ENCODE assay signal across 26 mouse cellular contexts in the genomic region with DNA sequence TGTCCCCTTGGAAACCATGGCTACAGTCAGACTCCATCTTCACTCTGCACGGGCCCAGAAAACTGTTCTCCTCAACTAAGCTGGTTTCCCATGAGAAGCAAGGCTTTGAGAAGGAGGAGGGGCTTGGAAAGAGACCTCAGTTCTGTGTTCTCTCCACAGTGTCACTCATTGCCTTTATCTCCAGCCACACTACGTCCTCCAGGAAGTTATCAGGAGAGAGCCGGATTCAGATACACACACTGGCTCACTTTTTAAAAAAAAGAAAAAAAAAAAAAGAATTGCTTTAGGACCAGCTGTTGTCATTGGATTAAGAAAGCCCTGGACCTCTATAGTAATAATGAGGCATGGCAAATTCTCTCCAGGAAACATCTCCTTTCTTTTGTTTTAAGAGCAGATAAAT. TPM values are rescaled to one million over a fixed set of nuclear protein-coding genes. Genes with fewer than 3 reads are reported as not detected.
DNase-seq lines count a peak whose midpoint lies in the region; ATAC-seq and TF ChIP-seq lines count a peak whose summit lies in the region.
"Had no signal": no experiment of that assay in that cellular context is flagged by ENCODE, and none has a peak within 500 bp of the region (broad histone marks: within the 10 kb centered on the region; RNA-seq: fewer than 3 reads in every experiment).

No protein-coding gene starts in this region.

- no peak for TF ChIP-seq CTCF in liver, embryonic 14.5 days (IDR thresholded peaks at IDR 0.05; ENCODE audit: low read depth)

- H3K4me3 ChIP-seq in heart, embryonic 11.5 days (ENCODE audit: low read depth, low read length), result no peak overlapping the region
- H3K4me3 ChIP-seq in liver, embryonic 14.5 days (ENCODE audit: insufficient read depth in 1 of 2, low read depth in 2 of 2, low read length in 2 of 2), result no peak overlapping the region
- H3K4me3 ChIP-seq in forebrain, embryonic 13.5 days, result no peak overlapping the region
- H3K4me3 ChIP-seq: forebrain, embryonic 10.5 days; gastrocnemius, adult 2 months; limb, embryonic 15.5 days; stomach, embryonic 15.5 days had no signal

- no peaks in the 10 kb centered on the region for H3K36me3 ChIP-seq in heart, embryonic 11.5 days (ENCODE audit: control insufficient read depth, insufficient read depth, low read length)
- H3K36me3 ChIP-seq in liver, embryonic 14.5 days (replicated peaks; ENCODE audit: control insufficient read depth, insufficient read depth, low read depth), result no peaks in the 10 kb centered on the region
- H3K36me3 ChIP-seq in forebrain, embryonic 13.5 days (ENCODE audit: poor library complexity, severe bottlenecking), result no peaks in the 10 kb centered on the region
- H3K36me3 ChIP-seq: forebrain, embryonic 10.5 days; limb, embryonic 15.5 days; stomach, embryonic 15.5 days had no signal

- WGBS in heart, embryonic 11.5 days (ENCODE audit: insufficient replicate concordance), result 5% methylated on average over 3 of the region's 3 CpGs
- WGBS in liver, embryonic 14.5 days (ENCODE audit: insufficient replicate concordance), result 9% methylated on average over 3 of the region's 3 CpGs
- WGBS in forebrain, embryonic 13.5 days, result 52% methylated on average over 3 of the region's 3 CpGs

- no peaks in the 10 kb centered on the region for H3K9me3 ChIP-seq in heart, embryonic 11.5 days (replicated peaks; ENCODE audit: control insufficient read depth, low read length)
- no peaks in the 10 kb centered on the region for H3K9me3 ChIP-seq in liver, embryonic 14.5 days (ENCODE audit: control insufficient read depth, low read length)
- H3K9me3 ChIP-seq in forebrain, embryonic 13.5 days (replicated peaks), result no peaks in the 10 kb centered on the region
- H3K9me3 ChIP-seq: forebrain, embryonic 10.5 days; limb, embryonic 15.5 days; stomach, embryonic 15.5 days had no signal

- no peak for ATAC-seq in heart, embryonic 11.5 days (replicated peaks; ENCODE audit: insufficient number of reproducible peaks, low FRiP score, low TSS enrichment)
- ATAC-seq in liver, embryonic 14.5 days (ENCODE audit: insufficient read depth), result peak; percentile 83; the same call in 1 of the 2 replicates
- ATAC-seq in forebrain, embryonic 13.5 days, result no peak
- ATAC-seq: lung, postnatal 0 days; midbrain, embryonic 16.5 days had no signal

- no peak for DNase-seq in heart, adult 8-10 months (ENCODE audit: low spot score)
- DNase-seq in 416B (ENCODE audit: low read depth), result peak; percentile 90
- DNase-seq in c-Kit-positive CD71-positive TER-119-positive erythroid progenitor cells, embryonic 14.5 days (ENCODE audit: low spot score), result peak; percentile 12
- peak; percentile 29 to 33 (median 30) for DNase-seq in liver, embryonic 14.5 days (ENCODE audit: low read depth in 3 of 3, low spot score in 3 of 3)
- no peak for DNase-seq in adrenal gland, postnatal 4 days (ENCODE audit: low spot score in 2 of 2)
- DNase-seq in left cerebral cortex, postnatal 36 days (ENCODE audit: low spot score in 2 of 2), result no peak
- DNase-seq: cerebellum, adult 11-12 months; cerebellum, postnatal 25 days; gastrocnemius, adult 2 months; heart, postnatal 36 days; kidney, adult 18-20 months; layer of hippocampus, postnatal 36 days; right cerebral cortex, postnatal 25 days; thymus, adult 18-20 months; thymus, postnatal 4 days had no signal

- peaks cover 7% of the 10 kb centered on the region; the same call in 1 of the 2 replicates for H3K4me1 ChIP-seq in heart, embryonic 11.5 days (ENCODE audit: control insufficient read depth, insufficient read depth, low read length)
- peaks cover 0 to 10% of the 10 kb centered on the region in 2 experiments; a peak in 2 of 4 replicates for H3K4me1 ChIP-seq in liver, embryonic 14.5 days (replicated peaks; ENCODE audit: control insufficient read depth in 2 of 2, insufficient read depth in 2 of 2, low read length in 1 of 2)
- H3K4me1 ChIP-seq in forebrain, embryonic 13.5 days, result peaks cover 12% of the 10 kb centered on the region
- H3K4me1 ChIP-seq: limb, embryonic 15.5 days; stomach, embryonic 15.5 days had no signal

- no peaks in the 10 kb centered on the region for H3K27me3 ChIP-seq in heart, embryonic 11.5 days (ENCODE audit: control insufficient read depth, insufficient read depth, low read length)
- H3K27me3 ChIP-seq in liver, embryonic 14.5 days (ENCODE audit: control insufficient read depth, insufficient read depth, low read length), result no peaks in the 10 kb centered on the region
- no peaks in the 10 kb centered on the region for H3K27me3 ChIP-seq in forebrain, embryonic 13.5 days
- H3K27me3 ChIP-seq: limb, embryonic 15.5 days; stomach, embryonic 15.5 days had no signal

- no peak overlapping the region for H3K4me2 ChIP-seq in heart, embryonic 11.5 days
- no peak overlapping the region for H3K4me2 ChIP-seq in liver, embryonic 14.5 days (ENCODE audit: low read depth)
- no peak overlapping the region for H3K4me2 ChIP-seq in forebrain, embryonic 13.5 days
- H3K4me2 ChIP-seq: limb, embryonic 15.5 days; stomach, embryonic 15.5 days had no signal

- H3K27ac ChIP-seq in heart, embryonic 11.5 days (ENCODE audit: low read depth, low read length), result 0 out of 2 replicates have a peak overlapping the region, but pooled peaks have one; percentile 22
- H3K27ac ChIP-seq in liver, embryonic 14.5 days, result no peak overlapping the region
- no peak overlapping the region for H3K27ac ChIP-seq in forebrain, embryonic 13.5 days
- H3K27ac ChIP-seq: forebrain, embryonic 10.5 days; kidney, postnatal 0 days; limb, embryonic 15.5 days; stomach, embryonic 15.5 days had no signal

- intact Hi-C loops in left cerebral cortex, postnatal 36 days (cut with DNase I), result no loop called here

- TF ChIP-seq EP300 in liver, embryonic 14.5 days (IDR thresholded peaks at IDR 0.05; ENCODE audit: low read depth), result peak; percentile 59; the same call in 1 of the 2 replicates

- H3K9ac ChIP-seq in heart, embryonic 11.5 days (ENCODE audit: low read depth, low read length), result no peak overlapping the region
- H3K9ac ChIP-seq in liver, embryonic 14.5 days (replicated peaks), result no peak overlapping the region
- no peak overlapping the region for H3K9ac ChIP-seq in forebrain, embryonic 13.5 days
- H3K9ac ChIP-seq: limb, embryonic 15.5 days; stomach, embryonic 15.5 days had no signal

RNA-seq across cellular contexts. Expression of gene Plg, which starts 48.7 kb away (rescaled TPM):
- polyA plus RNA-seq in heart, embryonic 11.5 days (2014; fragmentation: Nextera tagmentation; extraction: Ambion mirVana), result 0.23 and 3.0 TPM in 2 replicates
- not detected for total RNA-seq in heart, adult 8-10 months (2022)
- polyA plus RNA-seq in liver, embryonic 14.5 days (2012; rRNA removed), result 164 and 200 TPM in 2 replicates
- polyA plus RNA-seq in liver, embryonic 14.5 days (2014; fragmentation: Nextera tagmentation; extraction: Ambion mirVana), result 202 and 224 TPM in 2 replicates
- total RNA-seq in adrenal gland, postnatal 4 days (2021), result 100 to 1,000 TPM in 1 of 2 experiments, 1 to 10 TPM in 1; 4.5 to 184 TPM
- under 1 TPM in 1 of 2 experiments, not detected in 1; 0.18 TPM for total RNA-seq in left cerebral cortex, postnatal 36 days (2021)
- polyA plus RNA-seq in forebrain, embryonic 13.5 days (2015; fragmentation: Nextera tagmentation; extraction: Ambion mirVana), result 0.10 and 0.40 TPM in 2 replicates
- total RNA-seq: gastrocnemius, adult 2 months; heart, postnatal 36 days; layer of hippocampus, adult 18-20 months; layer of hippocampus, postnatal 36 days; neutrophil, adult 5-6 weeks had no signal
- polyA plus RNA-seq: forebrain, embryonic 10.5 days; gonadal fat pad, adult 2 months; midbrain, embryonic 16.5 days had no signal

Comparison
In these comparisons a context has a peak if more than half of its experiments do, and no peak if none do; other contexts are left out.
1. DNase-seq: peak in 416B (single experiment), c-Kit-positive CD71-positive TER-119-positive erythroid progenitor cells, embryonic 14.5 days (single experiment) and liver, embryonic 14.5 days (3 of 3); none in heart, adult 8-10 months (single experiment), adrenal gland, postnatal 4 days (0 of 2) and left cerebral cortex, postnatal 36 days (0 of 2).
2. RNA of gene Plg, which starts 48.7 kb away (total RNA-seq): 4.5 to 184 TPM in adrenal gland, postnatal 4 days; 0.18 TPM in left cerebral cortex, postnatal 36 days and not detected in heart, adult 8-10 months; every median in the first group is over 4 times any median in the second.